In genomic region chr11:22787833-22788232, GRCm38 (mm10) we compare ENCODE assay signal across 26 mouse cellular contexts.
DNase-seq lines count a peak whose midpoint lies in the region; ATAC-seq lines count a peak whose summit lies in the region.
"Had no signal": no experiment of that assay in that cellular context is flagged by ENCODE, and none has a peak within 500 bp of the region (broad histone marks: within the 10 kb centered on the region; RNA-seq: fewer than 3 reads in every experiment).

No protein-coding gene starts in this region.

- H3K4me1 ChIP-seq in forebrain, embryonic 15.5 days = no peaks in the 10 kb centered on the region
- H3K4me1 ChIP-seq: embryonic facial prominence, embryonic 13.5 days; embryonic facial prominence, embryonic 15.5 days; forebrain, embryonic 12.5 days had no signal

- H3K27ac ChIP-seq in forebrain, embryonic 15.5 days (replicated peaks) = no peak overlapping the region
- H3K27ac ChIP-seq: embryonic facial prominence, embryonic 13.5 days; embryonic facial prominence, embryonic 15.5 days; forebrain, embryonic 10.5 days; forebrain, embryonic 12.5 days had no signal

- DNase-seq in thymus, postnatal 25 days = peak; percentile 0
- no peak for DNase-seq in thymus, postnatal 14 days
- peak; percentile 44 for DNase-seq in NIH3T3 (ENCODE audit: low read depth)
- DNase-seq in adipocyte (ENCODE audit: low spot score) = peak; percentile 61
- DNase-seq in ovary, postnatal 14 days (ENCODE audit: low spot score) = no peak
- DNase-seq: adrenal gland, adult 2 months; adrenal gland, postnatal 10 days; adrenal gland, postnatal 25 days; cerebellum, adult 11 months; cerebellum, adult 18-20 months; cerebellum, adult 8-10 months; cerebellum, adult 9-11 months; cerebellum, postnatal 14 days; cerebellum, postnatal 36 days; embryo, embryonic 11 days; forebrain, postnatal 0 days had no signal

- no peak overlapping the region for H3K4me3 ChIP-seq in forebrain, embryonic 15.5 days
- H3K4me3 ChIP-seq: embryonic facial prominence, embryonic 13.5 days; embryonic facial prominence, embryonic 15.5 days; erythroblast, embryonic 14.5 days; forebrain, embryonic 10.5 days; forebrain, embryonic 12.5 days had no signal

- 90% methylated on average over 2 of the region's 2 CpGs for WGBS in forebrain, embryonic 15.5 days

- no peaks in the 10 kb centered on the region for H3K9me3 ChIP-seq in forebrain, embryonic 15.5 days
- H3K9me3 ChIP-seq: embryonic facial prominence, embryonic 13.5 days; embryonic facial prominence, embryonic 15.5 days; forebrain, embryonic 10.5 days; forebrain, embryonic 12.5 days had no signal

- H3K36me3 ChIP-seq in forebrain, embryonic 15.5 days = no peaks in the 10 kb centered on the region
- H3K36me3 ChIP-seq: embryonic facial prominence, embryonic 13.5 days; embryonic facial prominence, embryonic 15.5 days; forebrain, embryonic 10.5 days; forebrain, embryonic 12.5 days had no signal

- no peak overlapping the region for H3K9ac ChIP-seq in forebrain, embryonic 15.5 days (replicated peaks)
- H3K9ac ChIP-seq: embryonic facial prominence, embryonic 13.5 days; embryonic facial prominence, embryonic 15.5 days; forebrain, embryonic 12.5 days; forebrain, postnatal 0 days had no signal

- ATAC-seq in megakaryocyte progenitor cell, adult 5-6 weeks (replicated peaks; ENCODE audit: poor library complexity) = 0 out of 2 replicates have a peak, but pooled peaks have one; percentile 30
- no peak for ATAC-seq in forebrain, embryonic 15.5 days (replicated peaks)
- ATAC-seq: activated CD4-positive, CD25-positive, alpha-beta regulatory T cell, adult 4 months; forebrain, embryonic 14.5 days; forebrain, postnatal 0 days; Patski had no signal

- H3K27me3 ChIP-seq in forebrain, embryonic 15.5 days = no peaks in the 10 kb centered on the region
- H3K27me3 ChIP-seq: embryonic facial prominence, embryonic 13.5 days; embryonic facial prominence, embryonic 15.5 days; forebrain, embryonic 12.5 days; Patski had no signal

- H3K4me2 ChIP-seq in forebrain, embryonic 15.5 days (replicated peaks) = no peak overlapping the region
- H3K4me2 ChIP-seq: embryonic facial prominence, embryonic 13.5 days; embryonic facial prominence, embryonic 15.5 days; forebrain, embryonic 12.5 days had no signal

Comparison
In these comparisons a context has a peak if more than half of its experiments do, and no peak if none do; other contexts are left out.
1. DNase-seq: peak in thymus, postnatal 25 days (single experiment), NIH3T3 (single experiment) and adipocyte (single experiment); none in thymus, postnatal 14 days (single experiment) and ovary, postnatal 14 days (single experiment).